Mouse (Mus musculus) adrenal gland, postnatal 25 days (tissue): Measurements from ENCODE around the gene Optn. TPM values are rescaled to one million over a fixed set of nuclear protein-coding genes. Genes with fewer than 3 reads are reported as not detected.

Source experiments
- DNase-seq: peaks from one replicate; pipeline ENCODE4 v3.0.0; 2021; ENCODE audit warnings: mixed read lengths
- total RNA-seq: library from RNA; stranded (reverse); gene quantifications from 2 replicates; pipeline ENCODE4 v1.2.3, GENCODE M21; 2021

The Optn gene
- total RNA-seq, 1 experiment from 2014 or later, result 52.5 TPM

GRCm38 (mm10) chr2:5029808-5030207 lies 34.0 kb downstream of the Optn start:
- DNase-seq, result no peak

GRCm38 (mm10) chr2:5028047-5028446 lies 35.8 kb downstream of the Optn start:
- DNase-seq, result no peak

GRCm38 (mm10) chr2:5027057-5027456 lies 36.8 kb downstream of the Optn start:
- no peak for DNase-seq

GRCm38 (mm10) chr2:5025162-5025733 lies 38.6 kb downstream of the Optn start:
- no peak for DNase-seq

- no peak for DNase-seq
Measured at GRCm38 (mm10) chr2:5023699-5024399, 40.0 kb downstream of the Optn start.

- no peak for DNase-seq
Measured at GRCm38 (mm10) chr2:5023275-5023674, 40.6 kb downstream of the Optn start.

GRCm38 (mm10) chr2:5019708-5020107 lies 44.1 kb downstream of the Optn start:
- DNase-seq, result no peak

GRCm38 (mm10) chr2:5016922-5017321 lies 46.9 kb downstream of the Optn start:
- no peak for DNase-seq

GRCm38 (mm10) chr2:5015527-5015926 lies 48.3 kb downstream of the Optn start:
- no peak for DNase-seq

- no peak for DNase-seq
Measured at GRCm38 (mm10) chr2:5014616-5015015, 49.2 kb downstream of the Optn start.

- DNase-seq, result peak; percentile 87
Measured at GRCm38 (mm10) chr2:5012491-5013324, 51.1 kb downstream of the Optn start, which contains the start of gene Mcm10. Mcm10 (minus strand) TSS chr2:5012791.

GRCm38 (mm10) chr2:5011898-5012490 lies 51.9 kb downstream of the Optn start:
- DNase-seq, result no peak

- no peak for DNase-seq
Measured at GRCm38 (mm10) chr2:5007107-5007506, 56.7 kb downstream of the Optn start.

- DNase-seq, result no peak
Measured at GRCm38 (mm10) chr2:5001266-5001665, 62.6 kb downstream of the Optn start.

- no peak for DNase-seq
Measured at GRCm38 (mm10) chr2:4998905-4999304, 64.9 kb downstream of the Optn start.

GRCm38 (mm10) chr2:4996421-4996824 lies 67.4 kb downstream of the Optn start:
- no peak for DNase-seq

- no peak for DNase-seq
Measured at GRCm38 (mm10) chr2:4995646-4996045, 68.2 kb downstream of the Optn start.

- no peak for DNase-seq
Measured at GRCm38 (mm10) chr2:4994436-4994835, 69.4 kb downstream of the Optn start.

GRCm38 (mm10) chr2:4993584-4993983 lies 70.3 kb downstream of the Optn start:
- DNase-seq, result no peak

- no peak for DNase-seq
Measured at GRCm38 (mm10) chr2:4988826-4989424, 74.9 kb downstream of the Optn start.

- DNase-seq, result no peak
Measured at GRCm38 (mm10) chr2:4987388-4988180, 76.3 kb downstream of the Optn start.
